Mouse (Mus musculus): ENCODE results near the gene Rims1. TPM values are rescaled to one million over a fixed set of nuclear protein-coding genes. Genes with fewer than 3 reads are reported as not detected.

Rims1 gene
- total RNA-seq, 2 experiments from 2014 or later = 249 to 273 TPM

GRCm38 (mm10) chr1:22655983-22656382 lies 149.8 kb downstream of the Rims1 start:
- H3K4me3 ChIP-seq = no peak overlapping the region
- H3K27ac ChIP-seq = peak overlapping the region; percentile 75
- TF ChIP-seq CTCF (conservative IDR thresholded peaks at IDR 0.05) = no peak
- no peak for DNase-seq (ENCODE audit: low spot score in 2 of 2)

GRCm38 (mm10) chr1:22654903-22655302 lies 150.9 kb downstream of the Rims1 start:
- no peak for TF ChIP-seq CTCF (conservative IDR thresholded peaks at IDR 0.05)
- peak overlapping the region; percentile 75 for H3K27ac ChIP-seq
- DNase-seq (ENCODE audit: low spot score in 2 of 2) = peak; percentile 22 to 46
- H3K4me3 ChIP-seq = no peak overlapping the region

GRCm38 (mm10) chr1:22650588-22650987 lies 155.2 kb downstream of the Rims1 start:
- DNase-seq (ENCODE audit: low spot score in 2 of 2) = no peak
- TF ChIP-seq CTCF (conservative IDR thresholded peaks at IDR 0.05) = no peak
- no peak overlapping the region for H3K4me3 ChIP-seq
- H3K27ac ChIP-seq = no peak overlapping the region

GRCm38 (mm10) chr1:22649432-22649831 lies 156.4 kb downstream of the Rims1 start:
- no peak for DNase-seq (ENCODE audit: low spot score in 2 of 2)
- no peak for TF ChIP-seq CTCF (conservative IDR thresholded peaks at IDR 0.05)
- Histone ChIP-seq H3K27ac (no peak overlapping the region), H3K4me3 (no peak overlapping the region)

- DNase-seq (ENCODE audit: low spot score in 2 of 2) = no peak
- TF ChIP-seq CTCF (conservative IDR thresholded peaks at IDR 0.05) = no peak
- Histone ChIP-seq H3K4me3 (no peak overlapping the region), H3K27ac (no peak overlapping the region)
Measured at GRCm38 (mm10) chr1:22645257-22645656, 160.5 kb downstream of the Rims1 start.

- H3K27ac ChIP-seq = no peak overlapping the region
- DNase-seq (ENCODE audit: low spot score in 2 of 2) = no peak
- no peak for TF ChIP-seq CTCF (conservative IDR thresholded peaks at IDR 0.05)
- no peak overlapping the region for H3K4me3 ChIP-seq
Measured at GRCm38 (mm10) chr1:22640568-22640967, 165.2 kb downstream of the Rims1 start.

GRCm38 (mm10) chr1:22639702-22640101 lies 166.1 kb downstream of the Rims1 start:
- Histone ChIP-seq H3K4me3 (no peak overlapping the region), H3K27ac (no peak overlapping the region)
- no peak for TF ChIP-seq CTCF (conservative IDR thresholded peaks at IDR 0.05)
- no peak for DNase-seq (ENCODE audit: low spot score in 2 of 2)

- Histone ChIP-seq H3K27ac (no peak overlapping the region), H3K4me3 (no peak overlapping the region)
- DNase-seq (ENCODE audit: low spot score in 2 of 2) = no peak
- no peak for TF ChIP-seq CTCF (conservative IDR thresholded peaks at IDR 0.05)
Measured at GRCm38 (mm10) chr1:22633871-22634270, 171.9 kb downstream of the Rims1 start.

- no peak overlapping the region for H3K4me3 ChIP-seq
- DNase-seq (ENCODE audit: low spot score in 2 of 2) = no peak
- H3K27ac ChIP-seq = no peak overlapping the region
- no peak for TF ChIP-seq CTCF (conservative IDR thresholded peaks at IDR 0.05)
Measured at GRCm38 (mm10) chr1:22632551-22632950, 173.2 kb downstream of the Rims1 start.

- TF ChIP-seq CTCF (conservative IDR thresholded peaks at IDR 0.05) = no peak
- no peak for DNase-seq (ENCODE audit: low spot score in 2 of 2)
- H3K4me3 ChIP-seq = no peak overlapping the region
- H3K27ac ChIP-seq = no peak overlapping the region
Measured at GRCm38 (mm10) chr1:22631991-22632390, 173.8 kb downstream of the Rims1 start.

GRCm38 (mm10) chr1:22629011-22629410 lies 176.8 kb downstream of the Rims1 start:
- TF ChIP-seq CTCF (conservative IDR thresholded peaks at IDR 0.05) = no peak
- no peak overlapping the region for H3K4me3 ChIP-seq

GRCm38 (mm10) chr1:22627013-22627412 lies 178.8 kb downstream of the Rims1 start:
- no peak overlapping the region for H3K27ac ChIP-seq
- H3K4me3 ChIP-seq = no peak overlapping the region
- peak; percentile 58 for TF ChIP-seq CTCF (conservative IDR thresholded peaks at IDR 0.05)
- DNase-seq (ENCODE audit: low spot score in 2 of 2) = no peak

More at GRCm38 (mm10) chr1:22629011-22629410, 176.8 kb downstream of the Rims1 start:
- H3K27ac ChIP-seq = no peak overlapping the region
- DNase-seq (ENCODE audit: low spot score in 2 of 2) = no peak

- Histone ChIP-seq H3K27ac (no peak overlapping the region), H3K4me3 (no peak overlapping the region)
- no peak for TF ChIP-seq CTCF (conservative IDR thresholded peaks at IDR 0.05)
- no peak for DNase-seq (ENCODE audit: low spot score in 2 of 2)
Measured at GRCm38 (mm10) chr1:22626295-22626694, 179.5 kb downstream of the Rims1 start.

GRCm38 (mm10) chr1:22620827-22621226 lies 185.0 kb downstream of the Rims1 start:
- no peak overlapping the region for H3K27ac ChIP-seq
- no peak for TF ChIP-seq CTCF (conservative IDR thresholded peaks at IDR 0.05)
- H3K4me3 ChIP-seq = no peak overlapping the region
- DNase-seq (ENCODE audit: low spot score in 2 of 2) = no peak

- no peak overlapping the region for H3K4me3 ChIP-seq
- no peak for DNase-seq (ENCODE audit: low spot score in 2 of 2)
- TF ChIP-seq CTCF (conservative IDR thresholded peaks at IDR 0.05) = no peak
- H3K27ac ChIP-seq = peak overlapping the region; percentile 58
Measured at GRCm38 (mm10) chr1:22615601-22616000, 190.2 kb downstream of the Rims1 start.
